Mouse (Mus musculus): ENCODE measurements around the gene Ttc19. TPM values are rescaled to one million over a fixed set of nuclear protein-coding genes. Genes with fewer than 3 reads are reported as not detected.

The Ttc19 gene
- polyA plus RNA-seq (2015; fragmentation: Nextera tagmentation; extraction: Ambion mirVana): 22.8 and 23.6 TPM in 2 replicates

- Histone ChIP-seq H3K4me3 (peak within 1 kb of the TSS; percentile 94), H3K4me1 (peaks cover 10% of the 10 kb centered on the region), H3K27me3 (no peaks in the 10 kb centered on the region), H3K4me2 (peak within 1 kb of the TSS; percentile 83), H3K36me3 (ENCODE audit: poor library complexity, severe bottlenecking) (peaks cover 20% of the 10 kb centered on the region; the same call in 1 of the 2 replicates), H3K9me3 (replicated peaks) (no peaks in the 10 kb centered on the region), H3K9ac (peak within 1 kb of the TSS; percentile 89), H3K27ac (peak within 1 kb of the TSS; percentile 87)
- ATAC-seq: peak; percentile 97
- WGBS: under 1% methylated on average over 66 of the region's 68 CpGs
Measured at GRCm38 (mm10) chr11:62280675-62281600, at the start of gene Ttc19, which contains the start of gene Zswim7. Gene Ttc19, plus strand, starts transcription at chr11:62281473. Gene Zswim7, minus strand, starts transcription at chr11:62281375.

GRCm38 (mm10) chr11:62240631-62241261 lies 40.5 kb upstream of the Ttc19 start:
- Histone ChIP-seq H3K27ac (no peak overlapping the region), H3K4me3 (no peak overlapping the region), H3K4me1 (no peaks in the 10 kb centered on the region), H3K27me3 (no peaks in the 10 kb centered on the region), H3K9me3 (replicated peaks) (no peaks in the 10 kb centered on the region; the same call in 1 of the 2 replicates), H3K4me2 (no peak overlapping the region), H3K9ac (no peak overlapping the region), H3K36me3 (ENCODE audit: poor library complexity, severe bottlenecking) (no peaks in the 10 kb centered on the region)
- 87% methylated on average over 12 of the region's 12 CpGs for WGBS
- no peak for ATAC-seq

GRCm38 (mm10) chr11:62243871-62244270 lies 37.4 kb upstream of the Ttc19 start:
- ATAC-seq: no peak
- H3K4me2 ChIP-seq: no peak overlapping the region
- WGBS: 90% methylated on average over 8 of the region's 8 CpGs
- no peak overlapping the region for H3K4me3 ChIP-seq
- H3K4me1 ChIP-seq: peaks cover 7% of the 10 kb centered on the region
- no peaks in the 10 kb centered on the region for H3K36me3 ChIP-seq (ENCODE audit: poor library complexity, severe bottlenecking)
- no peaks in the 10 kb centered on the region; the same call in 1 of the 2 replicates for H3K9me3 ChIP-seq (replicated peaks)
- no peak overlapping the region for H3K9ac ChIP-seq
- H3K27me3 ChIP-seq: peaks cover 16% of the 10 kb centered on the region
- no peak overlapping the region for H3K27ac ChIP-seq

- Histone ChIP-seq H3K4me1 (peaks cover 13% of the 10 kb centered on the region), H3K4me3 (no peak overlapping the region), H3K27ac (no peak overlapping the region), H3K4me2 (no peak overlapping the region), H3K27me3 (peaks cover 22% of the 10 kb centered on the region), H3K9me3 (replicated peaks) (no peaks in the 10 kb centered on the region; the same call in 1 of the 2 replicates), H3K36me3 (ENCODE audit: poor library complexity, severe bottlenecking) (no peaks in the 10 kb centered on the region), H3K9ac (no peak overlapping the region)
- 89% methylated on average over 4 of the region's 4 CpGs for WGBS
- ATAC-seq: no peak
Measured at GRCm38 (mm10) chr11:62244471-62244870, 36.8 kb upstream of the Ttc19 start.

GRCm38 (mm10) chr11:62247759-62248400 lies 33.4 kb upstream of the Ttc19 start:
- Histone ChIP-seq H3K27me3 (peaks cover 47% of the 10 kb centered on the region), H3K9me3 (replicated peaks) (no peaks in the 10 kb centered on the region; the same call in 1 of the 2 replicates), H3K4me3 (peak overlapping the region; percentile 62), H3K27ac (no peak overlapping the region), H3K9ac (peak overlapping the region; percentile 66), H3K4me2 (peak overlapping the region; percentile 100), H3K36me3 (ENCODE audit: poor library complexity, severe bottlenecking) (no peaks in the 10 kb centered on the region), H3K4me1 (peaks cover 20% of the 10 kb centered on the region)
- no peak for ATAC-seq
- WGBS: 38% methylated on average over 18 of the region's 18 CpGs

- under 1% methylated on average over 69 of the region's 69 CpGs for WGBS
- Histone ChIP-seq H3K4me2 (peak within 1 kb of the TSS; percentile 100), H3K36me3 (ENCODE audit: poor library complexity, severe bottlenecking) (no peaks in the 10 kb centered on the region), H3K27ac (no peak within 1 kb of the TSS), H3K4me3 (peak within 1 kb of the TSS; percentile 62), H3K9ac (peak within 1 kb of the TSS; percentile 66), H3K27me3 (peaks cover 48% of the 10 kb centered on the region), H3K9me3 (replicated peaks) (no peaks in the 10 kb centered on the region; the same call in 1 of the 2 replicates), H3K4me1 (peaks cover 20% of the 10 kb centered on the region)
- peak; percentile 94 for ATAC-seq
Measured at GRCm38 (mm10) chr11:62248401-62249244, 32.6 kb upstream of the Ttc19 start, which contains the start of gene Adora2b. Gene Adora2b, plus strand, starts transcription at chr11:62248984.

- peak; percentile 19; the same call in 1 of the 2 replicates for ATAC-seq
- WGBS: 3% methylated on average over 35 of the region's 35 CpGs
- H3K9me3 ChIP-seq (replicated peaks): no peaks in the 10 kb centered on the region; the same call in 1 of the 2 replicates
- H3K27me3 ChIP-seq: peaks cover 48% of the 10 kb centered on the region
- H3K4me1 ChIP-seq: peaks cover 20% of the 10 kb centered on the region
- H3K27ac ChIP-seq: no peak overlapping the region
- peak overlapping the region; percentile 66 for H3K9ac ChIP-seq
- peak overlapping the region; percentile 100 for H3K4me2 ChIP-seq
- H3K36me3 ChIP-seq (ENCODE audit: poor library complexity, severe bottlenecking): no peaks in the 10 kb centered on the region
- H3K4me3 ChIP-seq: peak overlapping the region; percentile 62
Measured at GRCm38 (mm10) chr11:62249266-62250037, 31.8 kb upstream of the Ttc19 start.

GRCm38 (mm10) chr11:62251047-62251446 lies 30.2 kb upstream of the Ttc19 start:
- Histone ChIP-seq H3K4me2 (no peak overlapping the region), H3K27me3 (peaks cover 48% of the 10 kb centered on the region)
- 89% methylated on average over 11 of the region's 11 CpGs for WGBS

GRCm38 (mm10) chr11:62253380-62253779 lies 27.9 kb upstream of the Ttc19 start:
- Histone ChIP-seq H3K4me3 (no peak overlapping the region), H3K36me3 (ENCODE audit: poor library complexity, severe bottlenecking) (no peaks in the 10 kb centered on the region), H3K4me1 (peaks cover 17% of the 10 kb centered on the region), H3K9ac (no peak overlapping the region), H3K27me3 (peaks cover 34% of the 10 kb centered on the region), H3K27ac (no peak overlapping the region), H3K9me3 (replicated peaks) (no peaks in the 10 kb centered on the region), H3K4me2 (no peak overlapping the region)
- ATAC-seq: no peak
- WGBS: 81% methylated on average over 5 of the region's 5 CpGs

More at GRCm38 (mm10) chr11:62251047-62251446, 30.2 kb upstream of the Ttc19 start:
- peaks cover 20% of the 10 kb centered on the region for H3K4me1 ChIP-seq
- H3K4me3 ChIP-seq: no peak overlapping the region
- ATAC-seq: no peak
- no peak overlapping the region for H3K27ac ChIP-seq
- H3K9ac ChIP-seq: no peak overlapping the region
- no peaks in the 10 kb centered on the region for H3K9me3 ChIP-seq (replicated peaks)
- no peaks in the 10 kb centered on the region for H3K36me3 ChIP-seq (ENCODE audit: poor library complexity, severe bottlenecking)

- WGBS: 49% methylated on average over 5 of the region's 5 CpGs
- H3K9ac ChIP-seq: no peak overlapping the region
Measured at GRCm38 (mm10) chr11:62259214-62259613, 22.1 kb upstream of the Ttc19 start.

More at GRCm38 (mm10) chr11:62259214-62259613, 22.1 kb upstream of the Ttc19 start:
- no peak overlapping the region for H3K4me2 ChIP-seq
- H3K4me1 ChIP-seq: no peaks in the 10 kb centered on the region
- H3K9me3 ChIP-seq (replicated peaks): no peaks in the 10 kb centered on the region
- no peak overlapping the region for H3K27ac ChIP-seq
- no peaks in the 10 kb centered on the region for H3K36me3 ChIP-seq (ENCODE audit: poor library complexity, severe bottlenecking)
- no peak for ATAC-seq
- H3K4me3 ChIP-seq: no peak overlapping the region
- H3K27me3 ChIP-seq: no peaks in the 10 kb centered on the region

Data from forebrain, embryonic 13.5 days (tissue).